Mouse (Mus musculus) neural tube, embryonic 10.5 days (tissue): ENCODE data around the gene Lrrn1.

Source experiments
- DNase-seq: peaks from one replicate; pipeline ENCODE4 v3.0.0-alpha.2; 2017; ENCODE audit warnings: low spot score; ENCODE audit errors: extremely low spot score

Gene Lrrn1

GRCm38 (mm10) chr6:107577309-107577708 lies 47.7 kb downstream of the Lrrn1 start:
- no peak for DNase-seq

- DNase-seq = no peak
Measured at GRCm38 (mm10) chr6:107583759-107584383, 54.3 kb downstream of the Lrrn1 start.

- no peak for DNase-seq
Measured at GRCm38 (mm10) chr6:107605151-107605550, 75.6 kb downstream of the Lrrn1 start.

- DNase-seq = no peak
Measured at GRCm38 (mm10) chr6:107614288-107614687, 84.7 kb downstream of the Lrrn1 start.
